Mouse (Mus musculus): ENCODE data around the gene Gm20765. TPM values are rescaled to one million over a fixed set of nuclear protein-coding genes. Genes with fewer than 3 reads are reported as not detected.

The Gm20765 gene
- polyA plus RNA-seq (2012; rRNA removed; ENCODE audit: low replicate concordance), result not detected in 2 replicates

GRCm38 (mm10) chr10:104185233-104185632 is at the start of gene Gm20765:
Gene Gm20765, plus strand, starts transcription at chr10:104185533.

DNA sequence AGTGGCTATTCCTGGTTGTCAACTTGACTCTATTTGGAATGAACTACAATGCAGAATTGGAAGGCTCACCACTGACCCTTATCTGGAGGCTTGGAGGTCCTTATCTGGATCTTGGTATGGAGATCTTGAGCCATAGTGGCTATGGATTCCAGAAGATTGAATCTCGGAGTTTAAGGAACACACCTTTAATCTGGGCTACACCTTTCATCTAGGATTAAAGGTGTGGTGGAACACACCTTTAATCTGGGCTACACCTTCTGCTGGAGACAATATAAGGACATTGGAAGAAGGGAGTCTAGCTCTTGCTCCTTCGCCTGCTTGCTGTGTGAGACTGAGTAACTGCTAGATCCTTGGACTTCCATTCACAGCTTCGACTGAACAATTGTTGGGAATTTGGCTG is 42.6 kb upstream of the Gm20765 start, which contains the start of gene Gm21293:
TSS of gene Gm21293 (plus strand) at position 301 of the 400 bp plus-strand sequence.

DNA sequence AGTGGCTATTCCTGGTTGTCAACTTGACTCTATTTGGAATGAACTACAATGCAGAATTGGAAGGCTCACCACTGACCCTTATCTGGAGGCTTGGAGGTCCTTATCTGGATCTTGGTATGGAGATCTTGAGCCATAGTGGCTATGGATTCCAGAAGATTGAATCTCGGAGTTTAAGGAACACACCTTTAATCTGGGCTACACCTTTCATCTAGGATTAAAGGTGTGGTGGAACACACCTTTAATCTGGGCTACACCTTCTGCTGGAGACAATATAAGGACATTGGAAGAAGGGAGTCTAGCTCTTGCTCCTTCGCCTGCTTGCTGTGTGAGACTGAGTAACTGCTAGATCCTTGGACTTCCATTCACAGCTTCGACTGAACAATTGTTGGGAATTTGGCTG is 34.1 kb upstream of the Gm20765 start, which contains the start of gene Gm6763:
TSS of gene Gm6763 (plus strand) at position 301 of the 400 bp plus-strand sequence.

DNA sequence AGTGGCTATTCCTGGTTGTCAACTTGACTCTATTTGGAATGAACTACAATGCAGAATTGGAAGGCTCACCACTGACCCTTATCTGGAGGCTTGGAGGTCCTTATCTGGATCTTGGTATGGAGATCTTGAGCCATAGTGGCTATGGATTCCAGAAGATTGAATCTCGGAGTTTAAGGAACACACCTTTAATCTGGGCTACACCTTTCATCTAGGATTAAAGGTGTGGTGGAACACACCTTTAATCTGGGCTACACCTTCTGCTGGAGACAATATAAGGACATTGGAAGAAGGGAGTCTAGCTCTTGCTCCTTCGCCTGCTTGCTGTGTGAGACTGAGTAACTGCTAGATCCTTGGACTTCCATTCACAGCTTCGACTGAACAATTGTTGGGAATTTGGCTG is 25.6 kb upstream of the Gm20765 start, which contains the start of gene Gm8764:
TSS of gene Gm8764 (plus strand) at position 301 of the 400 bp plus-strand sequence.

DNA sequence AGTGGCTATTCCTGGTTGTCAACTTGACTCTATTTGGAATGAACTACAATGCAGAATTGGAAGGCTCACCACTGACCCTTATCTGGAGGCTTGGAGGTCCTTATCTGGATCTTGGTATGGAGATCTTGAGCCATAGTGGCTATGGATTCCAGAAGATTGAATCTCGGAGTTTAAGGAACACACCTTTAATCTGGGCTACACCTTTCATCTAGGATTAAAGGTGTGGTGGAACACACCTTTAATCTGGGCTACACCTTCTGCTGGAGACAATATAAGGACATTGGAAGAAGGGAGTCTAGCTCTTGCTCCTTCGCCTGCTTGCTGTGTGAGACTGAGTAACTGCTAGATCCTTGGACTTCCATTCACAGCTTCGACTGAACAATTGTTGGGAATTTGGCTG is 17.1 kb upstream of the Gm20765 start, which contains the start of gene Gm21304:
TSS of gene Gm21304 (plus strand) at position 301 of the 400 bp plus-strand sequence.

GRCm38 (mm10) chr10:104176724-104177123 is 8.6 kb upstream of the Gm20765 start, which contains the start of gene Gm21312:
Gene Gm21312, plus strand, starts transcription at chr10:104177024.

DNA sequence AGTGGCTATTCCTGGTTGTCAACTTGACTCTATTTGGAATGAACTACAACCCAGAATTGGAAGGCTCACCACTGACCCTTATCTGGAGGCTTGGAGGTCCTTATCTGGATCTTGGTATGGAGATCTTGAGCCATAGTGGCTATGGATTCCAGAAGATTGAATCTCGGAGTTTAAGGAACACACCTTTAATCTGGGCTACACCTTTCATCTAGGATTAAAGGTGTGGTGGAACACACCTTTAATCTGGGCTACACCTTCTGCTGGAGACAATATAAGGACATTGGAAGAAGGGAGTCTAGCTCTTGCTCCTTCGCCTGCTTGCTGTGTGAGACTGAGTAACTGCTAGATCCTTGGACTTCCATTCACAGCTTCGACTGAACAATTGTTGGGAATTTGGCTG is 8.4 kb downstream of the Gm20765 start, which contains the start of gene Gm4340:
TSS of gene Gm4340 (plus strand) at position 301 of the 400 bp plus-strand sequence.

Other genes starting within 250 kb of the Gm20765 start
- gene Gm21293, start 42.5 kb upstream of the Gm20765 start, polyA plus RNA-seq (2012; rRNA removed; ENCODE audit: low replicate concordance), result not detected in 2 replicates
- gene Gm6763, start 34.0 kb upstream of the Gm20765 start, polyA plus RNA-seq (2012; rRNA removed; ENCODE audit: low replicate concordance), result not detected in 2 replicates
- gene Gm8764, start 25.5 kb upstream of the Gm20765 start, polyA plus RNA-seq (2012; rRNA removed; ENCODE audit: low replicate concordance), result not detected in 2 replicates
- gene Gm21304, start 17.0 kb upstream of the Gm20765 start, polyA plus RNA-seq (2012; rRNA removed; ENCODE audit: low replicate concordance), result not detected in 2 replicates
- not detected in 2 replicates for gene Gm21312, start 8.5 kb upstream of the Gm20765 start, polyA plus RNA-seq (2012; rRNA removed; ENCODE audit: low replicate concordance)
- gene Gm4340, start 8.5 kb downstream of the Gm20765 start, polyA plus RNA-seq (2012; rRNA removed; ENCODE audit: low replicate concordance), result not detected in 2 replicates

Data from subcutaneous adipose tissue, adult 2 months (tissue).